Mouse (Mus musculus) urinary bladder, adult 18-20 months (tissue): Measurements from ENCODE around the gene Pitpnc1.

Source experiments
- DNase-seq, 2 experiments: peaks; one replicate each; pipeline ENCODE4 v3.0.0; 2022; ENCODE audit warnings: low spot score in 2 of 2, mixed read lengths in 2 of 2

Gene Pitpnc1

DNA sequence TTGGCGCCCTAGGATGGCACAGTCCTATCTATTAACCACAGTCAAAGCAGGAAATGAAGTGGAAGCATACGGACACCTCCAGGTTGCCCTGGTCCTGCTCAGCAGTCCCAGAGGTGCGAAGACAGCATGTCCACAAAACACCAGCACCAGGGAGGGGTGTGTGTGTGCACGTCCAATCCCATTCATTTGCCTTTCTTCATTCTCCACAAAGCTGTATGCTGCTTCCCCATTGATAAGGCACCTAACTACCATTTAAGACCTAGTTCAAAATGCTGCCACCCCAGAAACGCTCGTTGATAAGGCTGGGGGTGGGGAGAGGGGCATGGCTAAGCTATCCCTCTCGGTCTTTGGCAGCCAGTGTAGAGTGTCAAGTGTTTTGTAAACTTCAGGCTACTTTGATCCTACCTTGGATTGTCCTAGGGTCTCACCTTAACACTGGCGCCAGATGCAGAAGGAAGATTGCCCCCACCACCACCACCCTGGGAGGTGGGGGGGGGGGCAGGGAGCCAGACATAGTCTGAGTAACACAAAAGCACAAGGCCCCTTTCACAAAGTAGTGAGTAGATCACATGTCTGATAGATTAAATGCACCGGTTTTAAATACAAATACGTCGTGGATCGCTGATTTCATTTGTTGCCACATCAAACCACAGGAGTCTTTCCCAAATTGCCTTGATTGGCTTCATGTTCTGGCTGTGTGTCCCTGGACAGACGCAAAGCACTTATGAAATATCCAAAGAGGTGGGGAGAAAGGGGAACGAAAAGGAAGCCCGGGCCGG lies 2.1 kb downstream of the Pitpnc1 start:
- DNase-seq, result no peak

DNA sequence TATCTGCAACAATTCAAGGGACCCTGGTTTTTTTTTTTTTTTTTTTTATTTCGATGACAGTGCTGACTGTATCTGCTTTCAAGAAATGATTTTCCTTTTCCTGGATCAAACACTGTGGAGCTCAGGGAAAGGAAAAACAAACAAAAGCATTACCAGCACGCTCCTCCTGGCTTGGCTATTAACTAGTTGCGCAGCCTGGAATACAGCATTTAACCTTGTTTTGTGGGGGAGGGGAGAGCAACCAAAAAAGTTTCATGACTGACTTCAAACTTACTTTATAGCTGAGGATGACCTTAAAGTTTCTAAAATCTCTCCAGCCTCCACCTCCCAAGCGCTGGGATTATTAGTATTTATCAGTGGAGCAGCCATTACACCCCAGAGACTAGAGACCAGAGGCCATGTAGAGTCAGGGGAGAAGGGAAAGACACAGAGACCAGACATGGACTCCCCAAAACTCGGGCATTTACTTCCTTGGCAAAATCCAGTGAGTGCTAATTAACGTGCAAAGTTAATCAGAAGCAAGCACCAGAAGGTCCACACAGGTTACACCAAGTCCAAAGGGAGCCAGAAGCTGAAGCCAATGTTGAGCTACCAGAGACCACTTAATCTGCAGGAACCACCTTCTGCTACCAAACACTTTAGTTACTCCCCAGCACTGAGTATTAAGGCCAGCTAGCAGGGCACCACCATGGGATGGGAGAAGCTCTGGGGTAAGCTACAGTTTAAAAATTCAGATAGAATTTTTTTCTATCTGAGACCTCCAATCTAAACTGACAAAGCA lies 3.7 kb downstream of the Pitpnc1 start:
- no peak for DNase-seq

DNA sequence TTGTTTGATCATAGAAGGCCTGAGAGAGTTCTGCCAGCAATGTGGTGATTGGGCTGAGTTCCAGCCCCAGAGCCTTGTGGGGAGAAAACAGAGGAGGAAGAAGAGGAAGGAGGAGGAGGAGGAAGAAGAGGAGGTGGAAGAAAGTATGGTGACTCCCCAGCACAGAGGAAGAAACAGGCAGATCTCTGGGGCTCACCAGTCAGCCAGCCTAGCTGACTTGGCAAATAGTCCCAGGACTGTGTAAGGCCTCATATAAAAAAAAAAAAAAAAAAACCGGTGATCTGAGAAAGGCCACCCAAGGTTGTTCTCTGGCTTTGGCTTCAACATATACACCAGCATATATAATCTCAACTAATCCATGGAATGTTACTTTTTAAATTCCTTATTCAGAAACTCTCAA lies 4.5 kb downstream of the Pitpnc1 start:
- DNase-seq, result no peak

DNA sequence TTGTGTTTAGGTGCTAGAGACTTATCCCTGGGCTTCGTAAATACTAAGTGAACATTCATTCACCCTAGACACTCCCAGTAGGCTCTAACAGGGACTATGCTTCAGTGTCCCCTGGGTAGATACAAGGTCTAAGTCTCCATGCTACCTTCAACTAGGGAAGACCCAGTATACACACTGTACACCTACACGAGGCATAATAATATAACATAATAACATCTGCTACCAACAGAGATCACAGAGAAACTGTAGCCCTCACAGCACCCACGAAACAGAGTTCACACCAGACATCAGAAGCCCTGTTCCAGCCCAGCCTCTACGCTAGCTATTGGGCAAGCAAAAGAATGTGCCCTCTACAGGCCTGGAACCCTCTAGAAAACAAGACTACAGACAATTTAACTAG lies 5.5 kb downstream of the Pitpnc1 start:
- no peak for DNase-seq

DNA sequence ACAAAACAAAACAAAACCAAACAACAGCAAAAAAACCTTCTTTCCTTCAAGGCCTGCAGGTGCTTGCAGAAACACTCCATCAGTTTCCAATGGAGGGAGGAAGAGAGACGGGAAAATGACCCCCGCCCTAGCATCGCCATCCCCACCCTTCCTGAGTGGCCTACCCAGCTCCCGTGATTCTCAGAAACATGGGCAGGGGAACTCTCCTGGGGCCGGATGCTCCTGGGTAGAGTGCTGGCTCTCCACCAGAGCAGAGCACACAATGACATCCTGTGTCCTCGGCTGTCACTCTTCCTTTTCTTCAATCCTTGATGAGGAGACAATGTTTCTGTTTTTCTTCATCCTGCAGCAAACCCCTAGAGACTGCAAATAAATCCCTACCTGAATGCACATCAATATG lies 6.4 kb downstream of the Pitpnc1 start:
- no peak for DNase-seq

DNA sequence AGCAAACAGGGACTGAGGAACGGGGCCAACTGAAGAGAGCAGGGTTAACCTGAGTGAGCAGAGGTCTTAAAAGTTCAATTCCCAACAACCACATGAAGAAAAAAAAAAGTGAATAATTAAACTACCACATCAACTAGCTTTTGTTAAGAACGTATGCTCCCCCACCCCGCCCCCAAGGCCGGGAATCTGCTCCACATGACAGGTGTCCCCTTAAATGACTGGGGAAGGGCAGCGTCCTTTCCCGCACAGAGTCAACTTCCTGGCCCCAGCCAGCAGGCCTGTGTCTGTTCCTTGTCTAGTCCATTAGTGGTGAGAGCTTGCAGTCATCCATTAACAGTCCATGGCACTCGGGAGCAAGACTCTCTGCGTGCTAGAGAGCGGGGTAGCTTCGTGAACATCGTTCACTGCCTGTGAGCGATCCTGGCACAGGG lies 7.2 kb downstream of the Pitpnc1 start:
- DNase-seq, result no peak

DNA sequence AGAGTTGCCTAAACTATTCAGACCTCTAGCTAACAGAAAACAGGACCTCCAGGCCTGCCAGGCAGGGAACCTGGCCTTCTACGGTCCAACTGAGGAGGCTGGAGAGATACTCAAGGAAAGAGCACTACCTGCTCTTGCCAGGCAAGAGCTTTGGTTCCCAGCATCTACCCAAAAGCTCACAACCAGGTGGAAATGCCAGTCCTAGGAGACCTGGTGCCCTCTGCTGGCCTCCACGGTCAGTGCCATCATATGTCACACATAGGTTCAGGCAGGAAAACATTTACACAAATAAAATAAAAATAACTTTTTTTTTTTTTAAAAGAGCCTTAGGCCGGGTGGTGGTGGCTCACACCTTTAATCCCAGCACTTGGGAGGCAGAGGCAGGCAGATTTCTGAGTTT lies 8.0 kb downstream of the Pitpnc1 start:
- no peak for DNase-seq

DNA sequence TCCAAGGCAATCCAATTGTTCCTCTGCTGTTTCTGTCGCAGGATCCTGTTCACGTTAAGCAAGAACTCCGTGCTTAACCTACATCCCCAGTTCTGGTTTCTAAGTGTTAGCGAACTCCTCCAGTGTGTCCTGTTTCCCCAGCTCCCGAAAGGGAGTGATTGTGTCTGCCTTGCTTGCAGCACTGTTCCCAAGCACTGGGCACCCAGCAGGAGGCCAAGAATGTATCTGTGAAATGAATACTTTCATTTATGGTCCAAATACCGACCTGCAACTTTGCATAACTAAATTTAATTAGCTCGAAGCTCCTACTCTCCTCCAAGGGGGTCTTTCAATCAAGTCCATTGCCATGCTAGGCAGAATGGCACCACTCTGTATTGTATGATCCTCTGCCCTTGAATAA lies 10.7 kb downstream of the Pitpnc1 start:
- no peak for DNase-seq

DNA sequence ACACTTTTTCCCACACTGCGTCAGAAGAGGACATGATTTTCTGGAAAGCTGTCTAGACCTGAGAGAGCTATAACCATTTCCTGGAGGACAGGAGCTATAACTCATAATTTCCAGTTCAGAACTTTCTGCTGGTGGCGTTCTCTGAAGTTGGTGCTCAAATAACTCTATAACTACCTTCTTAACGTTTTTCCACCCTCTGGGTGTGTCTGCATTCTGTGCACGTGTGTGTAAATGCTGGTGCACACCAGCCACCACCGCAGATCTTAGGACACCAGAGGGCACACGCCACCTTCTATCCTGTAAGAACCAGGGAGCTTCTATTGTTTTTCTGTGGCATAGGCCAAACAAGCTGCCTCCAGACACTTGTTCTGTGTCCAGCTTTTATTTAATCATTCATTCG lies 11.5 kb downstream of the Pitpnc1 start:
- no peak for DNase-seq

DNA sequence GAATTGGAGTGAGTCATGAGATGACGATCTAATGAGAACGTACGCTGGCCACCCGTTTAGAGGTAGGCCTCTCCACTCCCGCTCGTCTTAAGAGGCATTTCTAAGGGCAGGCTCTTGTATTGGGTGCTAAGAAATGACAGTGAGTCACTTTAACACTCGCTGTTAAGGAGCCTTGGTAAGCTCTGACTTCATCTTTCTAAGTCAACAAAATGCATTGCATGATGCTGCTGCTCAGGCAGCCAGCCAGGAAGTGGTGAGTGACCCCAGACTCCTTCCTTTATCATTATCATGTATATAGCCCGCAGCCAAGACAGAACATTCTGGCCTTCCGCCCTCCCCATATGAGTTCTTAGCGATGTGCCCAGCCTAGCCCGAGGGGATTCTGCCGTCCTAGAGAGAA lies 12.2 kb downstream of the Pitpnc1 start:
- no peak for DNase-seq

DNA sequence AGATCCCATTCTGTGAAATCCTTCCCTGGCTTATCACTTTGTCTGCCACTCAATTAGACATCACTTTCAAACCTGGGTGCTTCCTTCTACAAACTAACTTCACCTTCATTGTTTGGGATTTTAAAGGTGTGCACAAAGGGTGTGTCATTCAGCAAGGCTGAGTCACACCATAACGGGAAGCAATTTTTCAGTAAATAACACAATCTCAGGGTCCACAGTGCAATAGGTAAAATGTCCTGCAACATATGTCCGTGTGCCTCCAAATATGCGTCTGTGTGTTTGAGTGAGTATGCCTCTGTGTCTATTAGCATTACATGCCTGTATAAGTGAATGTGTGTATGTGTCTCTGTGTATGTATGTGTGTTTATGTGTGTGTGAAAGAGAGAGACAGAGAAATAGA lies 13.2 kb downstream of the Pitpnc1 start:
- no peak for DNase-seq

DNA sequence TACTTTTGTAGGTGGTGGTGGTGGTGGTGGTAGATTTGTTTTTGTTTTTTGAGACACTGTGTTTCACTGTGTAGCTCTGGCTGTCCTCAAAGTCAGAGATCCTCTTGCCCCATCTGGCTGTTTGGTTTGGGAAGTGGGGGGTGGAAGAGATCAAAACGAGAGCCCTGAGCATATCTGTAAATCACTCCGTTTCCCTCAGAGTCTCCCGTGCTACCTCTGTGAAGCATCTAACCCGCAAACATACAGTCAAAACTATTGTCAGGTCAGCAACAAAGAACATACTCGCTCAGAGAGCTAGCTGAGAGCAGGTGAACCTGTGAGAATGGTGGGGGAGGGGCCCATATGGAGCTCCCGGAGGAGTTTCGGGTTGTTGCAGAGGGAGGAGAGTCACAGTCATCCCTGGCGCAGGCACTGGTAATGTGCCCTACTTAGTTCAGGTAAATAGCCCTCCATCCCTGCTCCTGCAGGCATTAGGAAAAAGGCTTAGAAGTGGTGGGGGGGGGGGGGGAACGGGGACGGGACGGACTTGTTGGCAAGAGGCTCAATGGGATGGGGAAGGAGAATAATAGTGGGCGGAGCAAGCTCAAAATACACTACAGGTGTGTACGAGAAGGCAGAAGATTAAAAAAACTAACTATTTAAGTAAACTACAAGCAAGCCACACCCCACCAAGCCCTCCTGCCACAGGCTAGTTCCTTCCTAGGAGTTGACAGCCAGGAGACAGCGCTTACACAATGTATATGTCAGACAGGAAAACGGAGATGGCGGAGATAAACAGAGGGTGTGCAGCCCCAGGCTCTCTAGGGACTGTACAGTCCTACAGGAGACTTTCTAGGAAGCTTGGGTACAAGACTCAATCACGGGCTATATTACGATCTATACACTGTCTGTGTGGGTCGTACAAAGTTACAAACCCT lies 15.7 kb downstream of the Pitpnc1 start:
- DNase-seq, result no peak

DNA sequence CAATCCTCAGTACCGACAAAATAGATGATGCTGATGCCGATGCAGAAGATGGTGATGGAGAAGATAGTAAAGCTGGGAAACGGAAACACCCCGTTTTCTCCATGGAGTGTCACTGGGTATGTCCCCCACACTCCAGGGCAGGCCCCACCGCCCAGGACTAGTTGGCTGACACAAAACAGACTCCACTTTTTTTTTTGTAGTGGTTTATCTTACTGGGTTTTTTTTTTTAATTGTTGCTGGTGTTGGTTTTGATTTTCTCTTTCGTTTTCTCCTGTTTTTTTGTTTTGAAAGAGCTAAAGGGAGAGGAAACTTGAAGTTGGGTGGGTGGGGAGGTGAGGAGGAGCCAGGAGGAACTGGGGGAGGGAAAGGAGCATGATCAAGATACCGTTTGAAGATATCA lies 18.4 kb downstream of the Pitpnc1 start:
- no peak for DNase-seq

DNA sequence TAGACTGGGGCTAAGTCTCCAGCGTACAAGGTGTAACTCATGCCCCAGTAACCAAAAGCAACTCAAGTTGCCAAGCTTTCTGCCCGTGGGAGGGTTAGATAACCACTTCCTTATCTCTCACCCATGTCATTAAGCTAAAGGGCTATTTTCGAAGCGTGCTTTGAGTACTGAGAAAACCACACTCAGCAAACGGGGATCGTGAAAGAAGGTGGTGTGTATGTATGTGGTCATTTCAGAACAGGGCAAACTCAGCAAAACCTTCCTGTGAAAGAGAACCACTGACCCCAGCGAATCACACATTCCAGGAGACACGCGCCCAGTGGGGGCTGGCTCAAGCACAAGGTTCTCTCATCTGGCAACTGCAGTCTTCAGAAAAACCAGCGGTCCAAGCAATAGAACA lies 19.4 kb downstream of the Pitpnc1 start:
- DNase-seq, result no peak

DNA sequence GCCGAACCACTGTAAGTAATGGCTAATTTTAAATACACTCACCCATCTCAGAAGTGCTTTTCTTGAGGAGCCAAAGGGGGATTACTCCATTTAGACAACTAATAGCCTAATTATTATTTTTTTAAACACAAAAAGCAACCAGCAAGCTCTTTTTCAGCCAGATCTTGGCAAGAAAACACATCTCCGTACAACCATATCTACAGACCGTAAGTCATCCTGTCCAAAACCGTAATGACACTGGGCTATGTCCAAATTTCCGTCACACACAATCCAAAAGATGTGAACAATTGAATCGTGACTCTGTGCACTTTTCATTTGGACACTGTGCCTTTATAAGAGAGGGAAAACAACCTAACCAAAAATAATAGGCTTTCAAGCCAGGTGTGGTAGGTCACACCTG lies 20.4 kb downstream of the Pitpnc1 start:
- DNase-seq, result no peak

DNA sequence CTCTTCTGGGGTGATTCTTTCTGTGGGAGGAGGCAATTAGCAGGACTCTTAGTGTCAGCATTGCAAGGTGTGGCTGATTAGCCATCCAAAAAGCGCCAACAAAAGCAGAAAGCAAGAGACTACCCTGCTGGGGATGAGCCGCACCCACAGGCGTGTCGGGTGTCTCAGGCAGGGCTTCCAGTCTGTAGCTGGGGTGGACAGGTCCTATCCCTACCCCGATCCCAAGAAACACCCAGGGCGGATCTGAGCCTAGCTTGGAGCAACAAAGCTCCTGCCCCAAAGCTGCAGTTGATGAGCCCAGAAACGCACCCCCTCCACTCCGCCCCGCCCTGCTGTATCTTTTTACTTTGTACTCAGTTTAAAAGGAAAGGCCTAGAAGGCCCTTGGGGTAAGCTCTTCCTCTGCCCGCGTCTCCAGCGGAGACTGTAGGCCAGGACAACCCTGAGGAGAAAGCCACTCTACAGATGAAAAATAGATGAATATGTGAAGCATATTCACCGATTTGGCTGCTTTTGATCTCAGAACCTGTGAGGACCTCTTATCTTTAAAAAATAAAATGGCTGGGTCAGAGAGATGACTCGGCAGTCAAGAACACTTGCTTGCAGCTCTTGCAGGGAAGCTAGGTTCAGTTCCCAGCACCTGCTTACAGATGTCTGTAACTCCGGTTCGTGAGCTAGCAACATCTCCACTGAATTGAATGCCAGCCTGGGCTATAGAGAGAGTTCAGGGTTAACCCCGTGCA lies 21.2 kb downstream of the Pitpnc1 start:
- DNase-seq, result peak in 1 of 2 experiments; percentile 56

DNA sequence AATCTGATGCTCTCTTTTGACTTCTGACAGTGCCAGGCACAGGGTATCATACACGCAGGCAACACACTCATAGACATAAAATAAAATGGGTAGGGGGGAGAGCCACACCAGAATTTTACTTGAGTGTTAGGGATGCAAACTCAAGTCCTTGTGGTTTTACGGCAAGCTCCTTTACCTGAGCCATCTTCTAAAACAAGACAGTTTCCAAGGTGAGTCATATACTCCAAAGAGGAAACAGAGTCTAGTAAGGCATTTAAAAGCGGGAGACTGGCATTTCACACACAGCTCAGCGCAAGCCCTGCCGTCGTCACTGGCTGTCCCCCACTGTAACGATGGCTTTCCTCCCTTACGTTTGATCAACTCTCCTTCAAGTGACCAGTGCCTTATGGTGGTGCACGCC lies 22.6 kb downstream of the Pitpnc1 start:
- DNase-seq, result no peak

DNA sequence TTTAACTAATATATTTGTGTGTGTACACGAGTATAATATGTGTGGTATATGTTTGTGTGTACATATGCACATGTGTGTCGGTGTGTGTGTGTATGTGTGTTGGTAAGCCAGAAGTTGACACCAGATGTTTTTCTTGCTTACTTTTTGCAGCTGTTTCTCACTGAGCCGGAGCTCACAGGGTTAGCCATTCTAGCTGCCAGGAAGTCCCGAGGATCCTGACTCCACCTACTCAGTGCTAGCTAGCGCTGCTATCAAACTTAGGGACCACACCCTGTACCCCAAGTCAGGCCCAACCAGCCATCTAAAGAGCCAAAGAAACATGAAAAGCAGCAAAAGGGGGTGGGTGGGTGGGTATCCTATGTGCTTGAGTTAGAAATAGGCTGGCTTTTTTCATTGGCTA lies 23.1 kb downstream of the Pitpnc1 start:
- DNase-seq, result no peak

DNA sequence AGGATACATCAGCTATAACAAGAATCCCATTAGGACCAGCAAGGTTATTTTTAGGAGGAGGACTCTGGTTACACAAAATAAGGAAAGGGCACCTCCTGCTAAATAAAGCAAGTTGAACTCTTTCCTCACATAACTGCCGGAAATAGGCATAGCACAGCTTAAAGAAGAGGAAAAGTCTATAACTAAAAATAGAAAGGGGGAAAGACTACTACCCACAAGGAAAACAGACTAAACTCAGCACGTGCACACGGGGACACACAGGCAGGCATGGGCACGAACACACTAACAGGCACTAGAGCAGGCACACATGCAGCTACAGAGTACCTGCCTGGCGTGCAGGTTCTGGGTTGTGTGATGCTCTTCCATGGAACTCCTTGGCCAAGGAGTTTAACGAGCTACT lies 23.8 kb downstream of the Pitpnc1 start:
- no peak for DNase-seq

DNA sequence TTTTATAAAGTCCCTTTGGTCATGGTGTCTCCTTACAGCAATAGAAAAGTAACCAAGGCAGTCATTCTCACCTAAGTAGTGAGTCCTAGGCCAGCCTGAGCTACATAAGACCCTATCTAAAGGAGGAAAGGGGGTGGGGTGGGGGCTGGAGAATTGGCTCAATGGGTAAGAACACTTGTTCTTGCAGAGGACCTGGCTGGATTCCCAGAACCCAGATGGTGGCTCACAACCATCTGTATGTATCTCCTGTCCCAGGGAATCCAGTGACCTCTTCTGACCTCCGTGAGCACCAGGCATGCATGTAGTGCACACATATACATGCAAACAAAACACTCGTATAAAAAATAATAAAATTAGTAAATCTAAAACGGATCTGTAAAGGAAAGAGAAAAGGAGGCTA lies 24.8 kb downstream of the Pitpnc1 start:
- no peak for DNase-seq
